Mouse (Mus musculus) erythroid progenitor cell, adult 5-6 weeks (primary cell): ENCODE results near the gene Fcor. TPM values are rescaled to one million over a fixed set of nuclear protein-coding genes. Genes with fewer than 3 reads are reported as not detected.

Experiments
- ATAC-seq: replicated peaks from 2 replicates; pipeline ENCODE4 v1.8.0; 2016; ENCODE audit warnings: moderate number of reproducible peaks, mild to moderate bottlenecking, moderate TSS enrichment, inconsistent platforms; ENCODE audit not compliant: poor library complexity, low FRiP score, severe bottlenecking
- total RNA-seq, 2 experiments: library from RNA; stranded (forward) in 1 of 2; stranded (reverse) in 1 of 2; fragments of 150-400 nt in 1 of 2; fragments of 186-747, 209-891 nt in 1 of 2; gene quantifications; 2 replicates each; pipeline versions ENCODE4 v1.2.3 to v1.2.4; 2015 to 2017; ENCODE audit warnings: low replicate concordance in 2 of 2

Fcor gene
- total RNA-seq, 2 experiments from 2014 or later: not detected

GRCm38 (mm10) chr8:3676131-3676992 lies 4.2 kb upstream of the Fcor start, which contains the start of gene Trappc5:
Trappc5 (plus strand) TSS chr8:3676299.
- peak; percentile 94 for ATAC-seq

- no peak for ATAC-seq
Observed at GRCm38 (mm10) chr8:3674671-3675070, 2.5 kb upstream of the Fcor start.

DNA sequence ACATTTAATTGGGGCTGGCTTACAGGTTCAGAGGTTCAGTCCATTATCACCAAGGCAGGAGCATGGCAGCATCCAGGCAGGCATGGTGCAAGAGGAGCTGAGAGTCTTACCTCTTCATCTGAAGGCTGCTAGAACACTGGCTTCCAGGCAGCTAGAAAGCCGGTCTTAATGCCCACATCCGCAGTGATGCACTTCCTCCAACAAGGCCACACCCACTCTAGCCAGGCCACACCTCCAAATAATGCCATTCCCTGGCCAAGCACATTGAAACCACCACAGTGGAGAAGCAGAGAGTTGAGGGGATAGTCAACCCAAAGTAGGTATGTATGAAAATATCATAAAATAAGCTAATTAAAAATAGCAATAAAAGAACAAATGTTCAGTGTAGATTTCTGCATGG lies 1.8 kb downstream of the Fcor start:
- no peak for ATAC-seq

GRCm38 (mm10) chr8:3665507-3665906 lies 6.7 kb downstream of the Fcor start, which contains the start of gene Mcemp1:
Mcemp1 (plus strand) TSS chr8:3665754.
- ATAC-seq: no peak

GRCm38 (mm10) chr8:3664405-3664804 lies 7.8 kb downstream of the Fcor start:
- ATAC-seq: no peak

DNA sequence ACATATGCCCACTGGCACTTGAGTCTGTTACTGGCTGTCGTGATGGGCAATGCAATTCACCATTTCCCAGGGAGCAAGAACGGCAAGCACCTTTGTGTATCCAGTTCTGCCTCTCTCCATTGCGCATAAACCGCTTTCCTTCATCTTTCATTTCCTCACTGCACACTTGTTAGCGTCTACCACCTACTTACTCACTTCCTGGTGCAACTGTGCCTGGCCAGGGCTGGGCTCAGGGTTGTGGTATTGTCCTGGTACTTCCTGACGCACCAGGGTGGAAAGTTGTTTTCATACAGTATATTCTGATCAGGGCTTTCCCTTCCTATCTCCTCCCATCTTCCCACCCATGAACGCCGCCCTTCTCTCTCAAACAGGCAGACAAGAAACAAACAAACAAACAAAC lies 11.3 kb downstream of the Fcor start:
- no peak for ATAC-seq

GRCm38 (mm10) chr8:3656725-3657381 lies 15.3 kb downstream of the Fcor start:
- ATAC-seq: no peak

GRCm38 (mm10) chr8:3655526-3655925 lies 16.6 kb downstream of the Fcor start, which contains the start of gene Retn:
Retn (plus strand) TSS chr8:3655770.
- ATAC-seq: no peak

DNA sequence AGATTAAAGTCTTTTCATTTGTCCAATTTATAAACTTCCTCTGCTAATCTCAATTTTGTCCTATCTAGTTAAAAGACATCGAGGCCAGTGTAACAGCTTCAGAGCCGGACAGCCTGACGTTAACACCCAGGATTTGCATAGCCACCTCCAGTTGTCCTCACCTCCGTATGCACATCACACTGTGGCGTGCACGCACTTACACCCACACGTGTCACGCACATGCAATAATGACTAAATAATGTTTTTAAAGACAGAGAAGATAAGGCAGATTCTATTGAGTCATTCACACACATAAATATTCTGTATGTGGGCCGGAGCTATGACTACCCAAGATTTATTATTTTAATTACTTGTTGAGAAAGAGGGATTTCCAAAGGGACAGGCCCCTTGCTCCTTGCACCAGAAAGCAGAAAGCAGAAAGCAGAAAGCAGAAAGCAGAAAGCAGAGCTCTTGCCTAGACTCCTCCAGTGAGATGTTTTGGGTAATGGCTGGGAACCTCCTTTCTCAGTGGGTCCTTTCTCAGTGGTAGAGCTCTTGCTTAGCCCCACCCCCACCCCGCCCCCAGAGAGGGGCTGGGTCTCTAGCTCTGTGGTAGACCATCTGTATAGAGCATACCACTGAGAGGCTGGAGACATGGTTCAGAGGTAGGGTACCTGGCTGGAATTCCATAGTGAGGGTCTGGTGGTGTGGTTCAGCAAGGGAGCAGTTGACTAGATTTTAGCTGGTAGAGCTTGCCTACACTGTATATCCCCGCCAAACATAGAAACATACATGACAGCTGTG lies 17.2 kb downstream of the Fcor start:
- ATAC-seq: no peak

DNA sequence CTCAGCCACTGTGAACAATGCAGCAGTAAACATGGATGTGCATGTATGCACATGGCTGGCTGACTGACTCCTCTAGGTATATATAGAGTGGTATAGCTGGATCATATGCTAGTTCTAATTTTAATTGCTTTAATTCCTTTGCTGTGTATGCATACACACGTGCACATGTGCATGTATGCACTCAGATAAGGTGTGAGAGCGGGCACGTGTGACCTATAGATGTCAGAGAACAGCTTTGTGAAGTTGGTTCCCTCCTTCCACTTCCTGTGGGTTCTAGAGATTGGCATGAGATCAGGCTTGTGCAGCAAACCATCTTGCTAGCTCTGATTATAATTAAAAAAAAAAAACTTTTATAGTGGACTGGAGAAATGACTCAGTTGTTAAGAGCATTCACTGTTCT lies 19.3 kb downstream of the Fcor start:
- no peak for ATAC-seq

DNA sequence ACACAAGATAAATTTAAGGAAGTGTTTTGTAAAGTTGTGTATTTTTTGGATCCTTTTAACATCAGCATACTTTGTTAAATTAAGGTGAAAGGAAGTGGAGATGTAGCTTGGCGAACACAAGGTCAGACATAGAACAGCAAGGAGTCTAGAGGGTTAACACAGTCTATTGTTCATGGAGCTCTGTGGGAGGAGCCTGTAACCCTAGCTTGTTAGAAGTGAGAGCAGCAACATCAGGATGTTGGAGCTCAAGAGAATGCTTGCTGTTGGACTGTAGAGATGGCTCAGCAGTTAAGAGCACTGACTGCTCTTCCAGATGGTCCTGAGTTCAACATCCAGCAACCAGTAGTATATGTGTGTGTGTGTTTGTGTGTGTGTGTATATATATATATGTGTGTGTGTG lies 23.2 kb downstream of the Fcor start:
- no peak for ATAC-seq

DNA sequence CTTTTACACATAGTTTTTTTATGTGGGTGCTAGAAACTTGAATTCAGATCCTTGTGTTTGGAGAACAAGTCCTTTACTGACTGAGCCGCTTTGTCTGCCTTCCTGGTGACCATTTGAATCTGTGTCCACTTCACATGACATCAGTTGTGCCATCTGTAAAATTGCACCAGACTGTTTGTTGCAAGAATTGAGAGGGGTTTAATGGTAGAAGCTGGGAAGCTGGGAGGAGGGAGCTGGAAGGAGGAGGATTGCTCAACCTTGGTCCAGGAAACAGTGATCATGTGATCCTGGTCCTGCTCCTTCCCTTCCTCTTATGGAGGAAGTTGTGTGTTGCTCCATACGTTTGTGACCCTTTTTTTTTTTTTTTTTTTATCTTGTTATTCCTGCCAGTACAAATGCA lies 23.9 kb downstream of the Fcor start:
- no peak for ATAC-seq

- no peak for ATAC-seq
Observed at GRCm38 (mm10) chr8:3647561-3647960, 24.6 kb downstream of the Fcor start.

- no peak for ATAC-seq
Observed at GRCm38 (mm10) chr8:3646824-3647531, 25.2 kb downstream of the Fcor start.

GRCm38 (mm10) chr8:3645804-3646203 lies 26.4 kb downstream of the Fcor start:
- peak; percentile 81 for ATAC-seq

DNA sequence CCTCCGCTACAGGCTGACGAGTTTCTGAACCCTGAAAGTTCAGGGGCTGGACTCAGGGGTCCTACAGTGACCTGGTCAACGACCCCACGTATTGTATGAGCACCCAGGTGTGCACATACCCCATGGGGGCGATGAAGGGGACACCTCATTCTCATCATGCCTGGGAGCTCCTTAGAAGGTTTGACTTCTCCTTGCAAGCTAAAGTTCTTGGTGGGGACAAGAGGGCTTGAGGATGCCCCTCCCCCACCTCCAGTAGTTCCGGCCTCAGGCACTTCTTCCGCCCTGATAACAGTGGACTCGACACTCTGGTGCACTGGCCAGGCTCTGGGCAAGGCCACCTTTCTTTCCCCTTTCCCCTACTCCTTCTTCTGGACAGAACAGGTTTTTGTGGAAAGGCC lies 40.7 kb downstream of the Fcor start:
- ATAC-seq: no peak

- peak; percentile 97 for ATAC-seq
Observed at GRCm38 (mm10) chr8:3630647-3631477, 41.3 kb downstream of the Fcor start, which contains the start of gene Stxbp2. Stxbp2 (plus strand) TSS chr8:3630955.

GRCm38 (mm10) chr8:3628014-3628413 lies 44.1 kb downstream of the Fcor start:
- no peak for ATAC-seq

GRCm38 (mm10) chr8:3626971-3627370 lies 45.2 kb downstream of the Fcor start:
- no peak for ATAC-seq
